Mouse (Mus musculus) testis, adult 2 months (tissue): ENCODE measurements around the gene Col23a1.
"Not testable (repeated sequence)": the region's sequence is repeated elsewhere in the genome, so short reads cannot be mapped to it uniquely, and the experiment has no call there.

Experiments
- CTCF ChIP-seq: fragments of 200-500 bp; IDR thresholded peaks from 2 replicates; pipeline ENCODE4 v1.5.1; 2012; ENCODE audit warnings: low read depth, mild to moderate bottlenecking, inconsistent platforms, low read length, moderate library complexity; ENCODE audit not compliant: control insufficient read depth, insufficient read depth, insufficient replicate concordance
- POLR2A ChIP-seq: fragments of 200-500 bp; IDR thresholded peaks from 2 replicates; pipeline ENCODE4 v1.6.1; 2012; ENCODE audit warnings: low read depth, mild to moderate bottlenecking, inconsistent platforms, low read length, moderate library complexity; ENCODE audit not compliant: control insufficient read depth

- TF ChIP-seq CTCF, POLR2A: not testable (repeated sequence)
These were observed 326.4 kb downstream of the Col23a1 start for GRCm38 (mm10) chr11:51616113-51616512.
